Mouse (Mus musculus) embryonic facial prominence, embryonic 12.5 days (tissue): ENCODE measurements around the gene Npas3. TPM values are rescaled to one million over a fixed set of nuclear protein-coding genes. Genes with fewer than 3 reads are reported as not detected.

Experiments used
- ATAC-seq: fragments of 200-750 bp; cut with Nextera tagmentation; 2 replicates; pipeline ENCODE4 v1.8.0; 2017; ENCODE audit not compliant: insufficient number of reproducible peaks, insufficient read depth, low FRiP score, low TSS enrichment
- H3K27ac ChIP-seq: fragments of 300-500 bp; sonication (generic); 2 replicates; pipeline ENCODE4 v1.5.1; 2016; ENCODE audit warnings: mild to moderate bottlenecking
- H3K27me3 ChIP-seq: fragments of 300-500 bp; sonication (generic); 2 replicates; pipeline ENCODE4 v1.6.1; 2016; ENCODE audit warnings: mild to moderate bottlenecking, moderate library complexity
- H3K36me3 ChIP-seq: fragments of 300-500 bp; sonication (generic); 2 replicates; pipeline ENCODE4 v1.6.1; 2016; ENCODE audit warnings: mild to moderate bottlenecking
- H3K4me1 ChIP-seq: fragments of 300-500 bp; sonication (generic); 2 replicates; pipeline ENCODE4 v1.6.1; 2016
- H3K4me2 ChIP-seq: fragments of 300-500 bp; sonication (generic); replicated peaks from 2 replicates; pipeline ENCODE4 v1.6.1; 2016; ENCODE audit warnings: mild to moderate bottlenecking, moderate library complexity
- H3K4me3 ChIP-seq: fragments of 300-500 bp; sonication (generic); 2 replicates; pipeline ENCODE4 v1.5.1; 2016; ENCODE audit warnings: mild to moderate bottlenecking
- H3K9ac ChIP-seq: fragments of 300-500 bp; sonication (generic); 2 replicates; pipeline ENCODE4 v1.6.1; 2016; ENCODE audit warnings: mild to moderate bottlenecking, moderate library complexity
- H3K9me3 ChIP-seq: fragments of 300-500 bp; sonication (generic); 2 replicates; pipeline ENCODE4 v1.6.1; 2016; ENCODE audit warnings: mild to moderate bottlenecking, moderate library complexity
- WGBS: fragments of 180-500 bp; shearing (Covaris S2); methylation state at CpG from one replicate; pipeline ENCODE4 v1.1.7; 2016; 5-methylcytosine and 5-hydroxymethylcytosine counted together
- polyA plus RNA-seq: library from polyadenylated mRNA; unstranded; fragments of >200 nt; fragmentation: Nextera tagmentation; extraction: Ambion mirVana; gene quantifications from 2 replicates; pipeline ENCODE4 v1.2.1, GENCODE M21; 2016

The Npas3 gene
- polyA plus RNA-seq, 1 experiment from 2014 or later: 6.4 TPM

DNA sequence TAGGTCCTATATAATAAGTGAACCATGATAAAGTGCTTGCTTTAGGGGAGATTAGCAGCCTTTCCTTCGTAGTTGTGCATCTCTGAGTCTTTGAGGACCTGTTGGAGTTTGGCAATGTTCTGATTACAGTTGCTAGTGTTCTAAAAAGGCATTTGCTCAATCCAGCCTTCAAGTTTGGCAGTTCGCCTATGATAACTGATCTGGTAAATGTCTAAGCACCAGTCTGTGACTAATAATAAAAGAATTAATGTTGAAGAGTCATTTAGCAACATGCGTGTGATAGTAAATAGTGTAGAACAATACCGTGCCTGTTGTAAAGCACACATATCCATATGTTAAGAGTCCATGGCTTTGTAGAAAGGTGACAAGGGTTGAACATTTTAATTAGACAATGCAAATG lies 173.2 kb downstream of the Npas3 start:
- Histone ChIP-seq H3K9me3 (no peaks in the 10 kb centered on the region), H3K4me2 (no peak overlapping the region), H3K36me3 (no peaks in the 10 kb centered on the region), H3K4me3 (no peak overlapping the region), H3K27ac (no peak overlapping the region), H3K4me1 (no peaks in the 10 kb centered on the region), H3K27me3 (no peaks in the 10 kb centered on the region), H3K9ac (no peak overlapping the region)
- ATAC-seq: no peak
- 88% methylated on average over 4 of the region's 4 CpGs for WGBS

DNA sequence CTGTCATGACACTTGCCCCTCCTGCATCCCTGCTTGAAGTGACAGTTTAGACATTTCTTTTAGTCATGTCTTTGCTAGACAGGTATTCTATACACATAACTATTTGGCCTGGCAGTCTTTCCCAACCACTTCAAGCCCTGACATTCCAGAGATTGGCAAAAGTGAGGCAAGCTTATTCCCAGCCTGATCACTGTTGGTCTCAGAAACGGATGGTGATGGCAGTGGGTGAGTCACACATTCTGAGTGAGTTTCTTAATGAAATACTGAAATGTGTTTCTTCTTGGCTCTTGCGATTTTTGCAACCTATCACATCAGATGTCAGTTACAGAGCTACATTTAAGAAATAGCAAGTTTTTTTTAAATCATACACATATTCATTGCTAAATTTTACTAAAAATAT lies 175.2 kb downstream of the Npas3 start:
- WGBS: 79% methylated on average over 2 of the region's 2 CpGs
- Histone ChIP-seq H3K4me3 (no peak overlapping the region), H3K27ac (no peak overlapping the region), H3K4me2 (no peak overlapping the region), H3K27me3 (no peaks in the 10 kb centered on the region), H3K9me3 (no peaks in the 10 kb centered on the region), H3K9ac (no peak overlapping the region), H3K4me1 (no peaks in the 10 kb centered on the region), H3K36me3 (no peaks in the 10 kb centered on the region)
- no peak for ATAC-seq

DNA sequence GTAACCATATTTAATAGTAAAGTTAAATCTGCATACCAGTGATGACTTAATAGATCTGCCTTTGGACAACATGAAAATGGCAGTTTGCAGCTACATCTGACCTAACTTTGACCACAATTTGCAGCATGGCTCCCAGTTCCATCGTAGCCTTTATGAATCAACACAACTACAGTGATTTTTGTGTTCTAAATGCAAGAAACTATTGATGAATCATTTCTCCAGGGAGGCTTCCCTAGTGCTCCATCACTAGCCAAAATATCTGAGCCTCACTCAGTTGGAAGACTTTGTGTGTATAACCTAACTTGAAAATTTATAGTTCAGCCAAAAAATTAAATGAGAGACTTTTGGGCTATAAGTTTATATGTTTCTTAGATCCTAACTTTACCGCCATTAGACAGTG lies 177.5 kb downstream of the Npas3 start:
- H3K4me2 ChIP-seq: no peak overlapping the region
- no peak overlapping the region for H3K9ac ChIP-seq
- ATAC-seq: no peak
- H3K4me3 ChIP-seq: no peak overlapping the region
- H3K9me3 ChIP-seq: no peaks in the 10 kb centered on the region
- WGBS: 88% methylated on average over 2 of the region's 2 CpGs
- H3K27me3 ChIP-seq: no peaks in the 10 kb centered on the region
- H3K4me1 ChIP-seq: no peaks in the 10 kb centered on the region
- no peaks in the 10 kb centered on the region for H3K36me3 ChIP-seq
- no peak overlapping the region for H3K27ac ChIP-seq

DNA sequence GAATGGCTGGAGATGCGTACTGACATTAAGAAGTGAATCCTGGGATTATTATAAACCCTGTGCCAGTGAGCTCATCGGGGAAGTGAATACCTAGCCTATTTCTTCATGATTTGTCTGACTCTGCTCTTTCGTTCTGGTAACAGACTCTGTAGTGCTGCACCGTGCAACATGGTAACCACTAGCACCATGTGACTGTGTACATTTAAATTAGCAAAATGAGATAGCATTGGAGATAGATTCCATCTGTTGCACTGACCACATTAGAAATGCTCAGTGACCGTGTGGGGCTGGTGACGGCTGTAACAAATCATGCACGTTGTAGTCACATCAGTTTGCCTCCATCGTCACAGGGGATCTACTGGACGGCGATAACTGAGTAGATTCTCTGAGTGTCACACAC lies 178.7 kb downstream of the Npas3 start:
- Histone ChIP-seq H3K9ac (no peak overlapping the region), H3K9me3 (no peaks in the 10 kb centered on the region), H3K4me1 (no peaks in the 10 kb centered on the region), H3K4me2 (no peak overlapping the region), H3K27ac (no peak overlapping the region), H3K27me3 (no peaks in the 10 kb centered on the region), H3K36me3 (no peaks in the 10 kb centered on the region), H3K4me3 (no peak overlapping the region)
- WGBS: 71% methylated on average over 10 of the region's 10 CpGs
- no peak for ATAC-seq

DNA sequence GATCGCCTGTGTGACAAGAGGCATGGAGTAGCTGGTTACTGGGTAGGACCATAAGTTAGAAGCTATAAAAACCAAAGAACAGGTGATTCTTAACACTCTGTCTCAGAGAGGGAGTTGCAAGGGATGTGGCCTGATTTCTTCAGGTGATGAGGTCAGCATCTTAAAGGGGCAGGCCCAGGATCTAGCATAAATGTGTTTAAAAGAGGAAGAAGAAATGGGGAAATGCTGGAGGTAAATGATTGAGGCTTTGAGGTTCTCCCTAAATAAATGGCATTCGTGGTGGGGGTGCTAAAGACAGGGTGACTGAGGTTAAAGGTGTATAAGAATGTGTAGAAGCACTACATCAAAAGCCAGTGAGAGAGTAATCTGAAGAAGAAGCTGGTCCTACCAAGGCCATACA lies 193.6 kb downstream of the Npas3 start:
- Histone ChIP-seq H3K9me3 (no peaks in the 10 kb centered on the region), H3K4me3 (no peak overlapping the region), H3K36me3 (no peaks in the 10 kb centered on the region), H3K4me2 (no peak overlapping the region), H3K4me1 (no peaks in the 10 kb centered on the region), H3K9ac (no peak overlapping the region), H3K27ac (no peak overlapping the region), H3K27me3 (no peaks in the 10 kb centered on the region)
- 82% methylated on average over 2 of the region's 2 CpGs for WGBS
- ATAC-seq: no peak

DNA sequence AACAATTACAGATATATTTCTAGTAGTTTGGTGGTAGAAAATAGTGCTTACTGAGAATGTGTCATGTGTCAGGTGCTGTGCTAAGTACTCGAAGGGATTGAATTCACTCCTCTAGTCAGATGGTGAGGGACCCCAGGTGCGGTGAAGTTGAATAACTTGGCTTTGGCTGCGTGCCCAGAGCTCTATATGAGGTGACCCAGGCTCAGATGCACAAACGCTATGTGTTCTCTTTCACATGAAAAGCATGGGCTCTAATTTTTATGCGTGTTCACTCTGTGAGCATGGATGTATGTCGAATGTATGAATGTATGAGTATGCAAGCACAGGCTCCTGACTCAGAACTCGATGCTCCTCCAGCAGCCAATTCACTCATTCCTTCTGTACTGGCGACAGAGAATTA lies 199.0 kb downstream of the Npas3 start:
- Histone ChIP-seq H3K9me3 (no peaks in the 10 kb centered on the region), H3K36me3 (no peaks in the 10 kb centered on the region), H3K27ac (no peak overlapping the region), H3K27me3 (no peaks in the 10 kb centered on the region), H3K4me1 (peaks cover 5% of the 10 kb centered on the region; the same call in 1 of the 2 replicates), H3K4me2 (no peak overlapping the region), H3K9ac (no peak overlapping the region), H3K4me3 (no peak overlapping the region)
- no peak for ATAC-seq
- 55% methylated on average over 8 of the region's 8 CpGs for WGBS

DNA sequence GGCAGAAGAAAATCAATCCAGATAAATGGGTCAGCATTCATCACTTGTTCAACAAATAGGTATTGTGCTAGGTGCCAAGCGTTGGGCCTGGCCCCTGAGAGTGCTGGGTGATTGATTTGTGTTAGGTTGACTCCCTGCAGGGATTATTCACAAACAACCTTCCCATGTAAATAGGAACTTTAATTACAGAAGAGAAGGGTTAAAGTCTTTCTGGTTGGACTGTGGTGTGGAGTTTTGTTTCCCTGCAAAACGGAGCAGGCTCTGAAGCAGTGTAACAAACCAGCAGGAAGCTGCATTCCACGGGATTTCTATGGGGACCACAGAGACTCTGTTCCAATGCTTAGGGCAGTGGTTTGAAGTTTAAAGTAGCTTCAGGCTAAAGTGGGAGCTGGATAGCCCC lies 199.6 kb downstream of the Npas3 start:
- H3K4me3 ChIP-seq: no peak overlapping the region
- WGBS: 14% methylated on average over 3 of the region's 3 CpGs
- no peaks in the 10 kb centered on the region for H3K36me3 ChIP-seq
- no peak overlapping the region for H3K9ac ChIP-seq
- H3K4me1 ChIP-seq: peaks cover 5% of the 10 kb centered on the region; the same call in 1 of the 2 replicates
- 0 out of 2 replicates have a peak, but pooled peaks have one; percentile 52 for ATAC-seq
- no peaks in the 10 kb centered on the region for H3K9me3 ChIP-seq
- peak overlapping the region; percentile 14 for H3K27ac ChIP-seq
- no peaks in the 10 kb centered on the region for H3K27me3 ChIP-seq
- H3K4me2 ChIP-seq: no peak overlapping the region

DNA sequence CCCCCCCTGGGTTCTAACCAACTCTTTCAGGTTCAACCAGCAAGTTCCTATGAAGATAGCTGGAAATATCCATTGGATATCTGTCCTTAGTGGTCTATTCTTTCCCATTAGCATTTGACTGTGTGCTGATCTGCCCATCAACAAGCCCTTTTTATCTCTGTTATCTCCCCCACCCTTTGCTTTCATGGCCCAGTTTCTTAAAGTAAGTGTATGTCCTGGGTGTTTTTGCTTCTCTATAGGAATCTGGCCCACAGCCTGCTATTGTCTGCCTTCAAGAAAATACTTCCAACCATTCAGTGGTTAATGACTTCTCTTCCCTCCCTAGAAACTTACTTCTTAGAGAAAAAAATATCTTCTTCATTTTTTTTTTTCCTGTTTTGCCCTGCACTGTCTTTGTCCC lies 219.1 kb downstream of the Npas3 start:
- Histone ChIP-seq H3K4me1 (no peaks in the 10 kb centered on the region), H3K9me3 (no peaks in the 10 kb centered on the region), H3K4me2 (no peak overlapping the region), H3K27me3 (no peaks in the 10 kb centered on the region), H3K27ac (no peak overlapping the region), H3K36me3 (no peaks in the 10 kb centered on the region), H3K4me3 (no peak overlapping the region), H3K9ac (no peak overlapping the region)
- ATAC-seq: no peak

DNA sequence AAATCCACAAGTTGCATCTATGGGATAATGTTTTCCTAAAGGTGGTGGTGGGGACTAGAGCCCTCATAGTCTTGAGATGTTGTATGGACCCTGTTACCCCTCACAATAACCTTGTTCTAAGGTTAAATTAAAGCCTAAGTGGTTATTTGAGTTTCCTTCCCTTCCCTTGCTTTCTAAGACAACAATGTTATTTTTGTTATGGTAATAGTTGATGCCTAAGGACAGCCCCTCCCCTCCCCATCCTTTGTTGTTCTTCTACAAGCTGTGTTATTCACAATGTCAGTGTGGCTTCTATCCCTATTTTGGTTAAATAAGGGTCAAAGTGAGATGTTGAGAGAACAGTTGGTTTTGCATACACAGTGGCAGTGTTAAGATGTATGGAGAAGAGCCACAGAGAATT lies 226.0 kb downstream of the Npas3 start:
- H3K27ac ChIP-seq: no peak overlapping the region

DNA sequence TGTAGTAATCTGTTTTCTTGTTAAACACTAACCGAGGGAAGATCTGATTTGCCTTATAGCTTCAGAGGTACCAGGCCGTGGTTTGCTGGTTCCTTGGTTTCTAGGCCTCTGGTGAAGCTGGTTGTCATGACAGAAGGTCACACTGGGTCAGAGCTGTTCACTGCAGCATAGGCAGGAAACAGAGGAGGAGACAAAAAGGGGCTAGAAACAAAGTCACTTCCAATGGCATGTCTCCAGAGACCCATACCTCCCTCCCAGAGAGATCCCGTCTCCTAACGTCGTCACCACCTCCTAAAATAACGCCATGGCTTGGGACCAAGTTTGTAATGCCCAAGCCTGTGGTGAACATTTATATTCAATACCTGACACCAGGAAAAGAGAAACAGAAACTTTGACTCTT lies 236.4 kb downstream of the Npas3 start:
- H3K4me2 ChIP-seq: no peak overlapping the region
- no peaks in the 10 kb centered on the region for H3K9me3 ChIP-seq
- H3K4me1 ChIP-seq: no peaks in the 10 kb centered on the region
- no peaks in the 10 kb centered on the region for H3K36me3 ChIP-seq
- ATAC-seq: no peak
- H3K27me3 ChIP-seq: no peaks in the 10 kb centered on the region
- H3K9ac ChIP-seq: no peak overlapping the region
- H3K27ac ChIP-seq: no peak overlapping the region
- no peak overlapping the region for H3K4me3 ChIP-seq
- 75% methylated on average over 6 of the region's 6 CpGs for WGBS

More for the DNA sequence above, 226.0 kb downstream of the Npas3 start:
- no peaks in the 10 kb centered on the region for H3K27me3 ChIP-seq
- no peaks in the 10 kb centered on the region for H3K9me3 ChIP-seq
- no peak overlapping the region for H3K4me3 ChIP-seq
- H3K4me2 ChIP-seq: no peak overlapping the region
- ATAC-seq: no peak
- H3K4me1 ChIP-seq: no peaks in the 10 kb centered on the region
- H3K9ac ChIP-seq: no peak overlapping the region
- no peaks in the 10 kb centered on the region for H3K36me3 ChIP-seq

DNA sequence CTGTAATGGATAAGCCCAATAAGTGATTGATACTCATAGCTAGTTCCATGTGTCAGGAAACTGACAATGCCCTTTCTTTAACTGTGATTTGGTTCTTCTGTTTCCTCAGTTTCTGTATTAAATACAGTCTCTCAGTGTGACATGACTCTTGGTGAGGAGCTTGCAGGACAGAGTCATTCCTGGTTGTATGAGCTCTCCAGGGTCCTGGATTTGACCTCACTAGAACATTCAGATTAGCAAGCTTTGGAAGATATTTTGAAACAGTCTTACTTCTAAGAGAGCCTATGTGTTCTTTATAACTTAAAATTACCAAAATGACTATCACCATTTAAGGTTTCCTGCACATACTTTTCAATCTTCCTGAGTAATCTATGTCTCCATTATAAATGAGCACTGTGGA lies 247.9 kb downstream of the Npas3 start:
- Histone ChIP-seq H3K27me3 (no peaks in the 10 kb centered on the region), H3K9me3 (no peaks in the 10 kb centered on the region), H3K4me1 (no peaks in the 10 kb centered on the region), H3K4me3 (no peak overlapping the region), H3K27ac (no peak overlapping the region), H3K4me2 (no peak overlapping the region), H3K9ac (no peak overlapping the region), H3K36me3 (no peaks in the 10 kb centered on the region)
- ATAC-seq: no peak

DNA sequence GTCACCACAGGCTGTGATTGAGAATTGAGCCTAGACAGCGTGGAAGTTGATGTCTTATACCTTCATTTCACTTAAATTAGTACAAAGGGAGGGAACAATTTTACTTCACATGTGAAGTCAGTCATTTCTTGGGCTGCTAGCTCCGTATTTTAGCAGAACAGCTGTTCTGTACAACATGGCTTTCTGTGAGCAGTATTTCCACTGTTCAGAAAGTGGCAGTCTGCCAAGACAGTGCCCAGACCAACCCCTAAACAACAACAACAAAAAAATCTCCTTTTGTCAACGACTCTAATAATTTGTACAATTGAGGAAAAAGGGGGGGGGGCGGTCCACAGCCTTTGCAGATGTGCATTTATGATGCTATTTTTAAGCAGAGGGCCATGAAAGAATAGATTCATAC lies 266.4 kb downstream of the Npas3 start:
- Histone ChIP-seq H3K27ac (no peak overlapping the region), H3K4me2 (no peak overlapping the region), H3K9ac (no peak overlapping the region), H3K36me3 (no peaks in the 10 kb centered on the region), H3K4me3 (no peak overlapping the region), H3K4me1 (no peaks in the 10 kb centered on the region), H3K27me3 (no peaks in the 10 kb centered on the region), H3K9me3 (no peaks in the 10 kb centered on the region)
- WGBS: 68% methylated on average over 4 of the region's 4 CpGs
- ATAC-seq: no peak

DNA sequence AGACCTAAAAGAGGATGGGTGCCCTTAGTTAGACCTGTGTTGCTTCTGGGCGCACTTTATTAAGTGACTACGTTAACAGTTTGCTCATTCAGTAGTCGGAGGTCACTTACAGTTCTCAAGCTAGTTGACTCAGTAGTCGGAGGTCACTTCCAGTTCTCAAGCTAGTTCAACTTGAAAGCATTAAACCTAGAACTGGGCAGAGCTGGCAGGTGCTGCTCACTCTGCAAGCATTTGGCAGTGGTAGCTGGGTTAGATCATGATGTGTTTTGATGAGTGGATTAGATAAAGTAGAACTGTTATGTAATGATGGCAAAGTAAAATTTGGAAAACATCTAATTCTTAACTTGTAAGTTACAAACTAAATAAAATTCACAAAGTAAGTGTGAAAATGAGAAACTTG lies 271.1 kb downstream of the Npas3 start:
- Histone ChIP-seq H3K27ac (no peak overlapping the region), H3K4me3 (no peak overlapping the region), H3K4me2 (no peak overlapping the region), H3K9ac (no peak overlapping the region), H3K36me3 (no peaks in the 10 kb centered on the region), H3K4me1 (no peaks in the 10 kb centered on the region), H3K9me3 (no peaks in the 10 kb centered on the region), H3K27me3 (no peaks in the 10 kb centered on the region)
- WGBS: 79% methylated on average over 4 of the region's 4 CpGs
- ATAC-seq: no peak
